Mouse (Mus musculus) midbrain, embryonic 15.5 days (tissue): Measurements from ENCODE around the gene Tspan11. TPM values are rescaled to one million over a fixed set of nuclear protein-coding genes. Genes with fewer than 3 reads are reported as not detected.
A peak's percentile ranks its signal among the peaks of the same experiment; 100 is the strongest.

Source experiments
- ATAC-seq: fragments of 200-750 bp; cut with Nextera tagmentation; replicated peaks from 2 replicates; pipeline ENCODE4 v1.8.0; 2017; ENCODE audit warnings: moderate TSS enrichment
- H3K27ac ChIP-seq: fragments of 300-500 bp; sonication (generic); 2 replicates; pipeline ENCODE4 v1.5.1; 2015; ENCODE audit warnings: mild to moderate bottlenecking, inconsistent platforms
- H3K27me3 ChIP-seq: fragments of 300-500 bp; sonication (generic); replicated peaks from 2 replicates; pipeline ENCODE4 v1.6.1; 2015; ENCODE audit warnings: inconsistent platforms
- H3K36me3 ChIP-seq: fragments of 300-500 bp; sonication (generic); replicated peaks from 2 replicates; pipeline ENCODE4 v1.6.1; 2015; ENCODE audit warnings: inconsistent platforms
- H3K4me1 ChIP-seq: fragments of 300-500 bp; sonication (generic); 2 replicates; pipeline ENCODE4 v1.6.1; 2015; ENCODE audit warnings: inconsistent platforms
- H3K4me2 ChIP-seq: fragments of 300-500 bp; sonication (generic); 2 replicates; pipeline ENCODE4 v1.6.1; 2015; ENCODE audit warnings: inconsistent platforms, mild to moderate bottlenecking, moderate library complexity
- H3K4me3 ChIP-seq: fragments of 300-500 bp; sonication (generic); 2 replicates; pipeline ENCODE4 v1.5.1; 2015; ENCODE audit warnings: mild to moderate bottlenecking, inconsistent platforms
- H3K9ac ChIP-seq: fragments of 300-500 bp; sonication (generic); 2 replicates; pipeline ENCODE4 v1.6.1; 2015; ENCODE audit warnings: mild to moderate bottlenecking, inconsistent platforms
- H3K9me3 ChIP-seq: fragments of 300-500 bp; sonication (generic); 2 replicates; pipeline ENCODE4 v1.6.1; 2016; ENCODE audit warnings: inconsistent platforms
- WGBS: fragments of 180-500 bp; shearing (Covaris S2); methylation state at CpG from one replicate; pipeline ENCODE4 v1.1.7; 2015; ENCODE audit warnings: mixed read lengths; 5-methylcytosine and 5-hydroxymethylcytosine counted together
- polyA plus RNA-seq: library from polyadenylated mRNA; unstranded; fragments of >200 nt; fragmentation: Nextera tagmentation; extraction: Ambion mirVana; gene quantifications from 2 replicates; pipeline ENCODE4 v1.2.1, GENCODE M21; 2015

The Tspan11 gene
- polyA plus RNA-seq, 1 experiment from 2014 or later = 4.8 TPM

DNA sequence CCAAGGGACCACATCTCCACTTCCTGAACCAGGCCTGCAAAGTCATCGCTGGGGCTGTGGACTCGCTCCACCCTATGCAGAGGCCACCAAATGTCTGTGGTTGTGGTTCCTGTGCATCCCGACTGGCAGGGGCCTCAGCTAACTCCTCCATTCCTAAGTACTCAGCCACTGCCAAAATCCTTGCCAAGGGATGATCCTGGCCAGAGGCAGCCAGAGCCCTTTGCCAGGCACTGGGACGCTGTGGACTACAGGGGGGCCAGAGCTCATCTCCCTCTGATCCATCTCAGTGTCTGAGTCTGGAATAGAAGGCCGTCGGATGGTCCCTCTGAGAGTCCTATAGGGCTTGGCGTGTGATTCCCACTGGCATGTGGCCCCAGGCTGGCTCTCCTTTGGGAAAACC lies 62.5 kb downstream of the Tspan11 start:
- Histone ChIP-seq H3K9me3 (no peaks in the 10 kb centered on the region), H3K27me3 (no peaks in the 10 kb centered on the region; the same call in 1 of the 2 replicates), H3K36me3 (no peaks in the 10 kb centered on the region), H3K9ac (no peak overlapping the region), H3K4me3 (no peak overlapping the region), H3K4me1 (no peaks in the 10 kb centered on the region), H3K27ac (no peak overlapping the region), H3K4me2 (no peak overlapping the region)
- 91% methylated on average over 7 of the region's 7 CpGs for WGBS
- ATAC-seq = no peak

DNA sequence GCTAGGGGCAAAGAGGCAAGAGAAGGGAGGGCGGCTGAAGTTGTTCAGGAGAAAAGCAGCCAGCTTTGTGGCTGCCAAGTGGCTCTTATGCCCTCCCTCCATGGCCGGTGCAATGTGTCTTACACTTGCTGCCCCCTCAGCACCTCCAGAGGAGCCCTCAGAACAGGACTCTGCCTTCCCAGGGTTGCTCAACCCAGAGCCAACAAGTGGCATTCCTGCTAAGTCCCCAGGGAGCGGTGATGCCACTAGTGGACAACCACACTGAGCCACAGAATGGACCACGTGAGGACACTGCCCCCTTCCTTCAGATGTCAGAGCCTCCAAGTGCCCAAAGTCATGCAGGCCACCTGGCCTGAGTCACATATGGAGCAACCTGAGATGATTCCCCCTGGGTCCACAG lies 65.7 kb downstream of the Tspan11 start:
- no peak overlapping the region for H3K4me2 ChIP-seq
- no peak overlapping the region for H3K9ac ChIP-seq
- H3K4me3 ChIP-seq = no peak overlapping the region
- ATAC-seq = no peak
- no peaks in the 10 kb centered on the region for H3K4me1 ChIP-seq
- H3K36me3 ChIP-seq = no peaks in the 10 kb centered on the region
- H3K27me3 ChIP-seq = no peaks in the 10 kb centered on the region; the same call in 1 of the 2 replicates
- H3K27ac ChIP-seq = no peak overlapping the region
- WGBS = 76% methylated on average over 4 of the region's 4 CpGs
- H3K9me3 ChIP-seq = no peaks in the 10 kb centered on the region

DNA sequence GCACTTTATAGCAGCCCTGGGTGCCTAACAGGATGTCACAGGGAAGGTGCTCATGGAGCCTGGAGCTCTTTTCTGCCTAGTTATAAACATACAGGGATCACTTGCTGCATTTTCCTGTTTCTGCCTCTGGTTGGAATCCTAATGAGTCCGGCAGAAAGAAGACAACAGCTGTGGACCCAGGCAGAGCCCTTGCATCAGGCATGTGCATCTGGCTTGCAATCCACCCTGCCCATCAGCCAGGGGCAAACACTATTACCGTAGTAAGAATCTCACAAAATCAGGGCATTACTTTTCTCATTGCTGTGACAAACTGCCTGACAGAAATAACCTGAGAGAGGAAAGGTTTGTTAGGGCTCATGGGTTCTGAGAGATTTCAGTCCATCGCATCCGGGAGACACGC lies 68.8 kb downstream of the Tspan11 start:
- H3K9ac ChIP-seq = no peak overlapping the region
- WGBS = 91% methylated on average over 5 of the region's 5 CpGs
- no peaks in the 10 kb centered on the region for H3K36me3 ChIP-seq
- no peaks in the 10 kb centered on the region for H3K4me1 ChIP-seq
- H3K27ac ChIP-seq = no peak overlapping the region
- H3K4me3 ChIP-seq = no peak overlapping the region
- H3K27me3 ChIP-seq = no peaks in the 10 kb centered on the region; the same call in 1 of the 2 replicates
- no peak for ATAC-seq
- no peak overlapping the region for H3K4me2 ChIP-seq
- no peaks in the 10 kb centered on the region for H3K9me3 ChIP-seq

DNA sequence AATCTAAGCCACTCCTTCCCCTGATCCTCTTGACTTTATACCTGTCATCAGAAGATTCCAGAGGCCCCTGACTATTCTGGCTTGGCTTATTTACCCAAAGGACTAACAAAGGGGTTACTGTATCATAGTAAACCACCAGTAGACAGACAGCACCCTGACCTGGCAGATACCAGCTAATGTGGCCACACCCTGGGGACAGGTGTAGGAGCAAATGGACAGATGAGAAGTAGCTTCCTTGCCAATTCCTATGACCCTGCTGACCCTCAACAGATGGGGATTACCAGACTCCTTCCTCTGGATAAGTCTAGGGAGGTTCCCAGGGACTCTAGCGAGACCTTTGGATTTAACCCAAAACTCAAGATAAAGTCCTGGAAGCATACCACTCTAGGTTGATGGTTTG lies 72.8 kb downstream of the Tspan11 start:
- Histone ChIP-seq H3K4me3 (no peak overlapping the region), H3K9me3 (no peaks in the 10 kb centered on the region), H3K4me1 (no peaks in the 10 kb centered on the region), H3K4me2 (no peak overlapping the region), H3K27me3 (no peaks in the 10 kb centered on the region), H3K9ac (no peak overlapping the region), H3K27ac (no peak overlapping the region), H3K36me3 (no peaks in the 10 kb centered on the region)
- no peak for ATAC-seq
- 97% methylated on average over 1 of the region's 1 CpGs for WGBS

DNA sequence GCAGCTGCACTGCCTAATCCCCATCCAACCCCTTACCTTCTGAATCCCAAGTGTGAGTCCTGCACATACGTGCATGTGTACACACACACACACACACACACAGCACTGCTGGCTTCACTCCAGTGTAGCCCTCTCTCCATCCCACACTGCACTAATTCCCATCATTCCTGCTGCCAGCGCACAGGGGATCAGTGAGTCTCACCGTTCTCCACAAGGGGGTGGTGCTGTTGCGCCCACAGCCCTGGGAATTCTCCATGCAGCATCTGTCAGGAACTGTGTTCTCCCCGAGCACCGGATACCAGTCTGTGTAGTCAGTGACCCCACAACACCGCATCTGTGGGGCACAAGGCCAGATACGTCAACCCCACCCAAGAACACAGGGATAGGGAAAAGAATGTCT lies 78.1 kb downstream of the Tspan11 start:
- no peak overlapping the region for H3K9ac ChIP-seq
- no peak overlapping the region for H3K4me3 ChIP-seq
- 44% methylated on average over 8 of the region's 8 CpGs for WGBS
- H3K4me1 ChIP-seq = peaks cover 5% of the 10 kb centered on the region; the same call in 1 of the 2 replicates
- no peak overlapping the region for H3K4me2 ChIP-seq
- H3K27ac ChIP-seq = no peak overlapping the region
- H3K27me3 ChIP-seq = no peaks in the 10 kb centered on the region
- H3K9me3 ChIP-seq = no peaks in the 10 kb centered on the region
- peak; percentile 50 for ATAC-seq
- no peaks in the 10 kb centered on the region for H3K36me3 ChIP-seq

DNA sequence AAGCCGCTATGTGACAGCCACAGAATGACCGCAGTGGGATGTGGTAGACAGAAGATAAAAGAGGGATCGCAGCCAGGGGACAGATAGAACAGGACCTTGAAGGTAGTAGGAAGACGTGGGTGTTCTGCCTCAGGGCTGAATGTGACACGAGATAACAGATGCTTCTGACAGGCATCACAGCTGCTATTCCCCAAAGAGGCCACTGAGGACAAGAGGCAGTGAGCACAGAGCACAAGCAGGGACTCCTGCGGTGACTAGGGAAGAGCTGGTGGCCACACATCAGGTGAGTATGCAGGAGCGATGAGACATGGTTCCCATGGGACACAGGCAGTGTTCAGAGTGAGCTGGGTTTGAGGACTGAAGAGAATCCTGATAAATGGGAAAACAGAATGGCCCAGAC lies 82.3 kb downstream of the Tspan11 start:
- Histone ChIP-seq H3K27me3 (no peaks in the 10 kb centered on the region), H3K4me3 (no peak overlapping the region), H3K4me1 (peaks cover 20% of the 10 kb centered on the region), H3K4me2 (no peak overlapping the region), H3K27ac (no peak overlapping the region), H3K9me3 (no peaks in the 10 kb centered on the region), H3K36me3 (no peaks in the 10 kb centered on the region), H3K9ac (no peak overlapping the region)
- ATAC-seq = no peak
- 62% methylated on average over 7 of the region's 7 CpGs for WGBS

DNA sequence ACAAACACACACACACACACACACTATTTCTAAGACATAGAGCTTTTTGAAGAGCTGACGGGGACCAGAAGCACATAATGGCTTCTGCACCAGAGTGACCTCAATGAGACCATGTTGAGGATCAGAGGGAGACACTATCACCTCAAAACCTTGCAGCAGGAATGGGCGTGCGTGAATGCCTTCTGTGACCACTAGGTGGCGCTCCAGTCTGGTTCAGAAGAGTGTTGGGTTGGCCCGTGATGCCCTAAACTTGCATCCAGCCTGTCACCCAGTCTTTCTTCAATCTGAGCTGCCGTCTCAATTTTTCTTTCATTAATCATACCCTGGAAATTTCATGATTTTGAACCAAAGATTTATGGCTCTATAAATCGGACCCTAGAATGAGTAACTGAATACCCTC lies 82.7 kb downstream of the Tspan11 start:
- Histone ChIP-seq H3K27me3 (no peaks in the 10 kb centered on the region), H3K36me3 (no peaks in the 10 kb centered on the region), H3K27ac (no peak overlapping the region), H3K4me3 (no peak overlapping the region), H3K4me1 (peaks cover 22% of the 10 kb centered on the region), H3K4me2 (no peak overlapping the region), H3K9me3 (no peaks in the 10 kb centered on the region), H3K9ac (no peak overlapping the region)
- peak; percentile 31 for ATAC-seq
- WGBS = 3% methylated on average over 7 of the region's 7 CpGs

DNA sequence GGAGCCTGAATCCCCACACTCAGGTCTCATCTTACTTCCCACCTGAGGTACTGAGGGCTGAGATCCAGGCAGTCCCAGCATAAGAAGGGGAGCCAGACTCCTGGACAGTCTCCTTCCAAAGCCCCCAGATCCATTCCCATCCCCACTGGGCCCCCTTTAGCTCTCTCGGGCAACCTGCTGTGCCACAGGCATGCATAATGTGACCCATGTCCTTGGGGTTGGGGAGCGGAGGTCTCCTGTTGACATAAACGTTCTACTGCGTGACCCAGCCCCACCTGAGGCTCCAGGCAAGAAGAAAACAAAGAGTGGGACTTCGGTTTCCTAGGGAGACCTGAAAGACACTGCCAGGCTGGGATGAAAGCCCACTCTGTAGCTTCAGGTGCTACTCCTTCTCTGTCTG lies 83.5 kb downstream of the Tspan11 start:
- no peaks in the 10 kb centered on the region for H3K36me3 ChIP-seq
- ATAC-seq = no peak
- no peak overlapping the region for H3K9ac ChIP-seq
- no peaks in the 10 kb centered on the region for H3K27me3 ChIP-seq
- H3K4me3 ChIP-seq = no peak overlapping the region
- H3K4me1 ChIP-seq = peaks cover 22% of the 10 kb centered on the region
- H3K9me3 ChIP-seq = no peaks in the 10 kb centered on the region
- 55% methylated on average over 5 of the region's 5 CpGs for WGBS
- H3K27ac ChIP-seq = no peak overlapping the region
- no peak overlapping the region for H3K4me2 ChIP-seq

DNA sequence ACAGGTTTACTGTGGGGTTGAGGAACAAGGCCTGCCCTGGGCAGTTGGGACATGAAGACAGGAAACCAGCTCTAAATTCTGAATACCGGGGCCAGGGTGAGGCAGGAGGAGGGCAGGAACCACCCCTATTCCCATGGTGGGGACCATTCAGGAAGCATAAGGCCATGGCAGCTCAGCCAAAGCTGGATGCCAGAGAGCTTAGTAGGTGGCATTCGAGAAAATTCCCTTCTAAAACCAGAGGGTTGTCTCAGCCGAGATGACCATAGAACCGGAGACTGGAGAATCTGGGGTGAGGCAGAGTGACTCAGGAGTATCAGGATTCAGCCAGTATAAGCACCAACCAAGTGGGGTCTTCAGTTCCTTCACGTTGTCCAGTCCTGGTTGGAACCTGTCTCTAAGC lies 84.5 kb downstream of the Tspan11 start:
- H3K36me3 ChIP-seq = no peaks in the 10 kb centered on the region
- H3K27me3 ChIP-seq = no peaks in the 10 kb centered on the region
- ATAC-seq = no peak
- no peak overlapping the region for H3K4me2 ChIP-seq
- no peaks in the 10 kb centered on the region for H3K9me3 ChIP-seq
- no peak overlapping the region for H3K27ac ChIP-seq
- 87% methylated on average over 5 of the region's 5 CpGs for WGBS
- no peak overlapping the region for H3K4me3 ChIP-seq
- H3K9ac ChIP-seq = no peak overlapping the region
- H3K4me1 ChIP-seq = peaks cover 20% of the 10 kb centered on the region

DNA sequence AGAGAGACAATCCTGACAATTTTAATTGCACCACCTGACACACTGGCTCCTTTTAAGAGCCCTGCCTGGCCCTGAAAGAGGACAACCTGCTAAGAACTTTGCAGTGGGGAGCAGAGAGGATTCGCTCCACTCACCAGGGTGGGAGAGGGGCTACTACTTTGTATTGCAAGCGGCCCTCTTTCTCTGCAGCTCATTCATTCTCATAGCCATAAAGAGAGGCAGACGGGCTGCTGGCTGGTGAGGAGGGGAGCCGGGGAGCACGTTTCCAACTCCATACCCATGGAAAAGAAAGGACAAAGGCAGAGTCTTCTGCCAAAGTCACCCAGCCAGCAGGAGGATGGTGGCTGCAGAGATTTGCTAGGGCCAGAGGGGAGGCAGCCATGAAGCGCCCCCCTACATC lies 86.2 kb downstream of the Tspan11 start:
- H3K4me1 ChIP-seq = peaks cover 17% of the 10 kb centered on the region
- no peaks in the 10 kb centered on the region for H3K27me3 ChIP-seq
- no peaks in the 10 kb centered on the region for H3K9me3 ChIP-seq
- no peak overlapping the region for H3K4me3 ChIP-seq
- no peak overlapping the region for H3K4me2 ChIP-seq
- WGBS = 23% methylated on average over 6 of the region's 6 CpGs
- H3K27ac ChIP-seq = peak overlapping the region; percentile 43
- no peak overlapping the region for H3K9ac ChIP-seq
- ATAC-seq = peak; percentile 32
- H3K36me3 ChIP-seq = no peaks in the 10 kb centered on the region

DNA sequence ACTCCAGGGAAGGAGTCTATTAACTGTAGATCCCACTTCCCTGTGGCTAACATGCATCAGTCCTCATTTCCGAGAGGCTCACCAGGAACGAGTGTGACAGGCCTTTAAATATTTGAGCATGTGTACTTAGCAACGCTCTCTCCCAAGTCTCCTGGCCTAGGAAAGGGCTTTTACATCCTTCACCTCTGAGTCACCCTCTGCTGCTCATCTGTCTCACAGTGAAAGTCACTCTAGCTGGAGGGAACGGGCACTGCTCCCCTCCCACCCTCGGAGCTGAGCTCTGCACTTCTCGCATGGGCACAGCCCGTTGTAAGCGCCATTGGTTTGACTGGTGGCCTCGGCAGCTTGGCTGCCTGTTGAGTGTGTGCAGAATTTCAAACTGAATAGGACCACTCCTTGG lies 86.6 kb downstream of the Tspan11 start:
- peak; percentile 40 for ATAC-seq
- H3K9ac ChIP-seq = no peak overlapping the region
- 33% methylated on average over 9 of the region's 9 CpGs for WGBS

DNA sequence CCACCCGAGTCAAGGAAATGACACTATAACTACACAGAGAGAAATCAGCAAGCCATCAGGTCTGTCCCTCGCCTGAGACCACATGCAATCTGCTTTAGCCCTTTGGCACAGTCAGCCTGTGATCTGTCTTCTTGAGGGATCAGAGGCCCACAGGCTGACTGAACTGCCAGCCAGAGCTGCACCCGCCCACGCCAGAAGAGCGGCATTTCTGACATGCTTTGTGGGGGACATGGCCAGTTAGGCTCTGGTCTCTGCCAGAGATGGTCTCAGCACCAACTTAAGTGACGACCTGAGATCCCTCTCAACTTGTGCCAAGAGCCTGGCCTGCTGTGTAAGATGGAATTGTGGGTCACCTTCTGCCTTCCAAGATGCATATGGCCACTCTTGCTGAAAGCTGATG lies 89.3 kb downstream of the Tspan11 start:
- ATAC-seq = no peak
- Histone ChIP-seq H3K4me3 (no peak overlapping the region), H3K4me1 (peaks cover 27% of the 10 kb centered on the region), H3K36me3 (no peaks in the 10 kb centered on the region), H3K4me2 (no peak overlapping the region), H3K27me3 (no peaks in the 10 kb centered on the region), H3K9me3 (no peaks in the 10 kb centered on the region), H3K9ac (no peak overlapping the region), H3K27ac (no peak overlapping the region)
- 88% methylated on average over 6 of the region's 6 CpGs for WGBS

More for the DNA sequence above, 86.6 kb downstream of the Tspan11 start:
- Histone ChIP-seq H3K27me3 (no peaks in the 10 kb centered on the region), H3K4me3 (no peak overlapping the region), H3K9me3 (no peaks in the 10 kb centered on the region), H3K4me1 (peaks cover 17% of the 10 kb centered on the region), H3K36me3 (no peaks in the 10 kb centered on the region), H3K27ac (peak overlapping the region; percentile 43), H3K4me2 (no peak overlapping the region)

DNA sequence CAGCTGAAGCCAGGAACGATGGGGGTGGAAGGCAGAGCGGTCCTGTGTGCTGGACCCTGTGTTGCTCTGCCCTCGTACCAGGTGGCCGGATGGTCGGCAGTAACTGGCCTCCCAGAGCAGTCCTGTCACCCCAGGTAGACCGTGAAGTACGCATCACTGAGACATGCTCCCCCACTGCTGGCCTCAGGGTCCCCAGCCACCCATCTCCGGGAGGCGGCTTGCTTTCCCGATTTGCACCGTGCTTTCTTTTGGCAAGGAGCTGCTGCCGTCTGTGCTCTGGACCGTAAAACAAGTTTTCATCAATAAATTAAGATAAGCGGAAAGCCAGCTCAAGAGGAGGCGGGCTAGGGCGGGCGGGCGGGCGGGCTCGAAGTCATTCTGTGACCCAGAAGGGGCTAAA lies 91.6 kb downstream of the Tspan11 start:
- no peak overlapping the region for H3K4me3 ChIP-seq
- H3K36me3 ChIP-seq = no peaks in the 10 kb centered on the region
- no peak overlapping the region for H3K27ac ChIP-seq
- no peak overlapping the region for H3K4me2 ChIP-seq
- H3K4me1 ChIP-seq = peaks cover 19% of the 10 kb centered on the region
- no peak for ATAC-seq
- no peak overlapping the region for H3K9ac ChIP-seq
- 57% methylated on average over 20 of the region's 20 CpGs for WGBS
- no peaks in the 10 kb centered on the region for H3K27me3 ChIP-seq
- no peaks in the 10 kb centered on the region for H3K9me3 ChIP-seq
